Mouse (Mus musculus): ENCODE data around the gene Kif1c.
"Not testable (repeated sequence)": the region's sequence is repeated elsewhere in the genome, so short reads cannot be mapped to it uniquely, and the experiment has no call there.

The Kif1c gene

DNA sequence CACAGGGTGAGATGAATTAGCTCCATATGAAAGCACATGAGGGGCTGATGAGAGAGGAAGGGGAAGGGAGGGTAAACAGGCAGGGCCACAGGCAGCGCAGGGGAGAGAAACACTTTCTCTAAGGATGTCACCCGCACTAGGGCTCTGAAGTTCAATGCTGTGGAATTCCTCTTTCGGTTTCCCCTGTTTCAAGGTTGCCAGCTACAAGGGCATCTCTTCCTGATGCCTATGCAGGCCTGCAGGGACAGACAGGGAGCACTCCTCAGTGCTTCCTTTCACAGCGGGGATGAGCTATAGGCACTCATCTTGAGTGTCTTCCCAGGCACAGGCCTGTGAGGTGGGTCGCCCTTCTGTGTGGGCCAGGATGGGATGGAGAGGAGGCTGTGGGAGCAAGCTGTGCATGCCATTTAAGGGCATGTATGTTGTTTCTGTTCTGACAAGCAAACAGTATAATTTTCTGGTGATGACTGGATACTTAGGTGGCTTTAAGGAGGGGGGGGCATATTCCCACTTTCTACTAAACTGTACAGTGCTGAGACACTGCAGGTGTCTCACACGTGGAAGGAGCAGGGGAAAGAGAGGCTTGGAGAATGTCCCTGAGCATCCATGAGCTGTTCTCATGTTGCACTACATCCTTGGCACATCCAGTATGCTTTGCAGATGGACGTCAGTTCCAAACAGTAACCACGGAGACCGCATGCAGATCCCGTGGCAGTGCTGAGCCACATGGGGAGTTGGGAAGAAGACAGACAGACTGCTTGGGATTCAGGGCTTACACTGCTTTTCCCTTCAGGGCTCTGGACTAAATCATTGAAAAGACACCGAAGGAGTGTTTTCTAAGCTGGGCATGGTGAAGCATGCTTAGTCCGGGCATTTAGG is 42.5 kb downstream of the Kif1c start:
- DNase-seq (ENCODE audit: low spot score in 2 of 2) = no peak

DNA sequence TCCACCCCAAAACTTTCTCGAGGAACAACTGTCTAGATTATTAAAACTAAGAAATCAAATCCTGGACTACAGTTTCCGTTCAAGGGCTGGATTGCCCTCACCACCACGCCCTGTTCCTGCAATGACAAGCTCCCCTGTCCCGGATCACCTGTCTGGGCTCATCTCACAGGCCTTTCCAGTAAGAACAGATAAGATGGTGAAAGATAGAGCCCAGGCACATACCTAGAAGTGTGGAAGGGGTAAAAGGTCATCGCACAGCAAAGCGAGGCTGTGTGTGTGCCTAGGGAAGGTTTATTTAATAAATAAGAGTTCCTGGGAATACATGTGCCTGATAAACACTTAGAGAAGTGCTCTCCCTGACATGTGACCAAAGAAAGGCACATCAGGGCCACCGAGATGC is 45.3 kb downstream of the Kif1c start:
- DNase-seq (ENCODE audit: low spot score in 2 of 2) = no peak

DNA sequence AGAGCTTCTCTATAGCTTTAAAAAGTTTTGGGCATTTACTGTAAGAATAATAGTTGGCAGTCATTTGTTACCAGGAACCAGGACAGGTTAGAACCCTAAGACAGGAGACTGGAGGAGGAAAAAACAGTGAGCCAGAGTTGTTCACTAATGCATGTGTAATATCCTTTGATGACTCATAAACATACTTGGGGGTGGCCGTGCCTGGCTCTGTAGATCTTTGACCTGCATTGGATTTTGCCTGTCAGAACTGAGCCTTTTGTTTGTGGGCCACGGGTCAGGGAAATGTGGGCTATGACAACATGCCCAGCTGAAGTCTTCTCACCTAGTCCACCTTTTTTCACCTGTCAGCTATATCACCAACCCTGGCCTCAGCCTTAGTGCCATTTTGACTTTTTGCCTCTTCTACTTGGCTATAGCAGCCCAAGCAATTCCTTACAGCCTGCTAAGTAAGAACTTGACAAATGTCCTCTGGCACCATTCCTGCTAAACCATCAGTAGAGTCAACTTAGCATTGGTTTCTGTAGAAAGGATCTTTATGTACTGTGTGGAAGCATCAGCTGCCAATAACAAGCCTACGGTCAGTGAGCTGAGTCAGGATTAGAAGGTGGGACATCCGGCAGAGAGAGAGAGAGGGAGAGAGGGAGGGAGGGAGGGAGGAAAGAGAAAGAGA is 47.7 kb downstream of the Kif1c start:
- DNase-seq (ENCODE audit: low spot score in 2 of 2) = no peak

DNA sequence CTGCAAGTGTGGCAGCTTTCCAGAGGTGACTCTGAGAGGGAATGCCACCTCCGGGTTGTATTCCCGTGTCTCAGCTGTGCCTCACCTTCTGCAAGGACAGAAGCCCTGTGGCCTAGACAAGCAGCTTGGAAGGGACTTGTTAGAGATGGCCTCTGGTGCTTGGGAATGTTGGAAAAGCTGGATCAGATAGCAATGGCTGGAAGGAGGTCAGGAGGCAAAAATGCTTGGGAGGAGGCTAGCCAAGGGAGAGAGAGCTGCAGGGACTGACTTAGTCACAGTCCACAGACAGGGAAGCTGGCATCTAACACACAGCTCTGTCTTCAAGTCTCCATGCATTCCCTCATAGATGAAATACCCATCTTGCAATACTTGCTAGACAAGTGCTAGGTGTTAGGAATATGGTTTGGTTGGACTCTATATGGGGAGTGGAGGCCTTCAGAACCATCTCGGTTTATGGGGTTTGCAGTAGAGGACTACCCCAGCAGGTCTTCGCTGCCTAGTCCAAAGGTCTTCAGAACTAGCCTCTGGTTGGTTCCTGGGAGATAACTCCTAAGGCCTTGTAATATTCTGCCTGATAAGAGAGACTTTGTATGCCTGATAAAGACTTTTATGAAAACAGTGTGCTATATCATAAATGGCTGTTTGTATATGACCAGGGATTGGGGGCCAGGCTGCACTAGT is 52.1 kb downstream of the Kif1c start:
- DNase-seq (ENCODE audit: low spot score in 2 of 2) = no peak

DNA sequence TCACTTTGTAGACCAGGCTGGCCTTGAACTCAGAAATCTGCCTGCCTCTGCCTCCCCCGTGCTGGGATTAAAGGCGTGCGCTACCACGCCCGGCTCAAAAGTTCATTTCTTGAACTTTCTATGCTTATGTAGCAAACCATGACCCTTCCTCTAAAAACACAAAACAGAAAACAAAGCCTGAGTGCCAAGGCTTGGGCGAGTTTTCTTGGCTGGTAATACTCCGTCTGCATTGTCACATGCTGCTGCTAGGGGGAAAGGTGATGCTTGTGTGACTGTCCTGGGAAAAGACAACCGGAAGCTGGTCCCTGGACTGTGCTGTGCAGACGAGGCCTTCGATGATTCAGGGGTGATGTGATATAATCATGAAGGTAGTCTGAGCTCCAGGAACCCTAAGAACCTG is 52.8 kb downstream of the Kif1c start:
- no peak for DNase-seq (ENCODE audit: low spot score in 2 of 2)

DNA sequence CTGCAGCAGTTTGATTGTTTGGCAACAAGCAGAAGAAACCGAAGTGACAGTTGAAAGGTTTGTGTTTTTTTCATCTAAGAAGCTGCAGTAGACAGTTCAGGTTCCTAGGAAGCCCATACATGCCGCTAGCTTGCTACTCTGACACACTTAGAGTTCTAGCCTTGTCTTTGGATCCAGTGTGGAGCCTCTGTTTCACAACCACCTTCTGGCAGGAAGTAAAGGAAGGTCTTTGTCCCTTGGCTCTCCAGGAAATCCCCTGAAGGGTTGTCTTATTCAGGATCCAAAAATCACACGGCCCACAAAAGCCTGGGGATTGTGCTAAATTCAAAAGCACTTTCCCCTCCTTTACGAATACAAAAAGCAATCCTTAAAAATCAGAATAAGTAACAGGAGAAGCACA is 54.1 kb downstream of the Kif1c start:
- no peak for DNase-seq (ENCODE audit: low spot score in 2 of 2)

DNA sequence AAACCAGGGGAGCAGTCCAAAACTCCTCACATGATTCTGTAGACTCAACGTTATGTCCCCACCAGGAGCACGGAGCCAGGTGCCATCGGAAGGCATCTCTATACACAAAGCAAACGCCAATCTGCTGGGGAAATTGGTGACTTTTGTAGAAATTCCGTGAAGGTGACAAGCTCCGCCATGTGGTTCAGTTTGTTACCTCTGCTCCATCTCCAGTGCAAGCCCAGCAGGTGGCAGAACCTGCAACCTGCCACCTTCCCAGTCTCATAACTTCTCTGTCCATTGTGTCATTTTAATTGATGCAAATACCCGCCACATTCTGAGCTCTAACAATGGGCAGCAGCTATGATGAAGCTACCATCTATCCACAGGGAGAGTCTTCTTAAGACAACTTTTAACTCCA is 54.6 kb downstream of the Kif1c start:
- no peak for DNase-seq (ENCODE audit: low spot score in 2 of 2)

DNA sequence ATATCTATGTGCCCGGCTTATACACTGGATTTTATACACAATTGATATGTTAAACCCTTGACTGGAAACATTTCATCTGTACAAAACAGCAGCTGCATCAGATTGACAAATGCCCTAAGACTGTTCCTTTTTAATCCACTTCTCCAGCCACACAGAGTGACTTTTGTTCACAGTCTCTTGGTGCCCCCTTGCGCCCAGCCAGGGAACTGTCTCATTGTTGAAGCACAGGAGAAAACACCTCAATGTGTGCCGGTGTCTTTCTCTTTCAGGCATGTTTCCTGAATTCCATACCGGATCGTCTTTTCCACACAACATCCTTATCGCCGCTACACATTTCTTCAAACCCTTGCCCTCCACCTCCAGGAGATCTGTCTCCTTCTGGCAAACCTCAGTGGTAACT is 55.3 kb downstream of the Kif1c start:
- peak; percentile 77 to 85 for DNase-seq (ENCODE audit: low spot score in 2 of 2)

DNA sequence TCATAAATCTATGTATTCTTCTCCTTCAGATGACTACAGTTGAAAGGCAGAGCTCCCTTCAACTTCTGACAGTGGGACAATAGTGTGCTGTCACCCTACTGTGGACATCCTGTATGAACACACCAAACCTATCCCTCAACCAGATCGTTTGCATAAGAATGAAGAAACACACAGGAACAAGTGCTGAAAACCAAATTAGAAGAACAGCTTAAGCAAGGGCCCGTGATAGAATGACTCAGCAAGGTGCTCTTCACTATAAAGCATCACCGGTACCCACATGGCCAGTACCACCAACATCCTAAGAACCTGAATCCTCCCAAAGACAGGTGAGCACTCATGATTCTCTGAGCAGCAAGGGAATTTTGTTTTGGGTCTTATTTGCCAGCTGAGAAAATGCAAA is 60.1 kb downstream of the Kif1c start:
- DNase-seq (ENCODE audit: low spot score in 2 of 2) = not testable (repeated sequence)

DNA sequence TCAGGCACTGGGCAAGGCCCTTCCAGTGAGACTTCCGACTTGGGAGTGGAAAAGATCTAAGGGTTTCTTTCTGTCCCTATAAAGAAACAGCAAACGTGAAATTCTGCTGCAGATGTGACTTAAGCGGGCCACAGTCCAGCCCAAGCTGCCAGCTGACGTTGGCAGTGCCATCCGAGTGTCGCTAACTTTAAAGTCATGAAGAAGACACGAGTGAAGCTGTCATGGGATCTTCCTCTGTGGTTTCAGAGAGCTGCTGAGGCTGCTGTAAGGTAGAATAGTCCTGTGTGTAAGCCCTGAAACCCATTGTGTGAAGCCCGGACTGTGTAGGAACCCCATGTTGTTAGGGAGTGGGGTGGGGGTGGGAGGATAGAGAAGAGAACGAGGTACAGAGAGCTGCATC is 62.3 kb downstream of the Kif1c start:
- no peak for DNase-seq (ENCODE audit: low spot score in 2 of 2)

DNA sequence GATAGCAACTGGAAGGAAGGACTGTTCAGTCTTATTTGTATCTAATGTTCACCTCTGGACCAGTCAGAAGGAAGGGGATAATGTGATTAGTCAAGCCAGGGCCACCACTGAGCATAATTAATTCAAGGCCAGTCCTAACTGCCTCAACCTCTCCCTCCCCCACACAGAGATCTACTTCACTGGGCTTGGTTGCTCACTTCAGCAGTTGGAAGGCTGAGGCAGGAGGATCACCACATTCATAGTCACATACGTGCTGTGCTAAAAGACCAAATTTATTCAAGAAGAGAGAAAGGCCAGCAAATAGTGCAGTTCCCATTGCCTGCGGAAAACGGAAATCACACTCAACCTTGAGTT is 63.2 kb downstream of the Kif1c start:
- no peak for DNase-seq (ENCODE audit: low spot score in 2 of 2)

DNA sequence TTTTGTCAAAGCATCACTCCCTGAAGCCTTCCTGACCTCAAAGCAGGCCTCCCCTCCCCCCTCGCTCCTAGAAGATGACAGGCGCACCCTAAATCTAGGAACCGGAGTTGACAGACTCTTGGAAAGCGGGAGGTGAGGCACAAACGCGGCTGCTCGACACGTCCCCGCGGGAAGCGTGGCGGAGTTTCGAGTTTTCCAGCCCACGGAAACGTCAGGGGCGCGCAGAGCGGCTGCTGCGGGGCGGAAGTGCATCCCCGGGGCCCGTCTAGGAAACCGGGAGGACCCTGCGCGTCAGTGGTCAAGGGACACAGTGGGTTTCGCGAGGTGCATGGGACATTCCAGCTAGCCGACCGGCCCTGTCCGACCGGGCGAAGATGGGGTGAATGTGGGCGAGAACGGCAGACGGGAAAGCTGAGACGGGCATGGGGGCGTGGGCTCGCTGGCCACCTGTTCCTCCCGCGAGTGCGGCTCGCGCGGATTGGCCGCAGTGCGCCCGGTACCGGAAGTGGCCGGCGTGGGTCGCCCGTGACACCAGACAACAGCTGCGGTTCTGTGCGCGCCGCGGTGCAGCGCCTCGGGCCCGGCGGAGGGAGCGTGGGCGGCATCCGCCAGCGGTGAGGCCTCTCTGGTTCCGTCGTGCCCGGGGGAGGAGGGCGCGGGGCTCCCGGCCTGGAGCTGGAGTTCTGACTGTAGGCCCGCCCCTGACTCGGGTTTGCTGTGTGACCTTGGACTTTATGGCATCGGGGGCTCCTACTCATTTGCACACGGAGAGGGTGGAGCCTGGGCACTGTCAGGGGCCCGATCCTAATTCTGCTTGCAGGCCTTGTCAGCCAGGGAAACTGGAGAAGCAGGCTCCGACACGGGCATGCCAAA is 63.8 kb downstream of the Kif1c start, which contains the start of gene Zfp3:
Gene Zfp3, plus strand, starts transcription at position 274 of the 873 bp plus-strand sequence.
- peak; percentile 49 to 79 for DNase-seq (ENCODE audit: low spot score in 2 of 2)

DNA sequence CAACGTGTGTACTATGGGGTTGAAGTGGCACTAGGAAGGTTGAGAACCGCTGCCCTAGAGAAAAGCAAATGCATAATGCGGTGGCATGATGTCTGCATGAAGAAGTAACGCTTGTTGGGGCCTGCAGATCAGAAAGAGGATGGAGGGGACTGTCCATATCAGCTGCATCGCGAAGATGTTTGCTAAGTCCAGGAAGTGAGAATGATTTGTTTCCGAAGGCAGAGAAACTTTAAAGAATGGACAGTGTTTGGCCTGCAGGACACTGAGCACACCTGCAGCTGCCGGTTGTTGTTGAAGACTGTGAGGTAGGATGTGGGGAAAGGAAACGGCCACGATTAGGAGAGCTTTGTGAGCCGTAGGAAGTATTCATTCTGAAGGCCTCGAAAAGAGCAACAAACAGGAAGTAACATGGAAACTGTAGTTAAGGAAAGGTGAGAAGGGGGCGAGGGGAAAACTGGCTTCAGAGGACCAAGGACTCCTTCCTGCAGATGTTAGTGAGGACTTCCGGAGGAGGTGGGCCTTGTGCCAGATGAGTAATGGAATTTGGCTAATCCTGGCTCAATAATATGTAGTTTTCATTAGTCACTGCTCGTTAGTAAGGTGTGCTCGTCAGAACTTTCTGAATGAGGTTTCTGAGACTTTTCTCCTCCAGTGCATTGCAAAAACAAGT is 65.6 kb downstream of the Kif1c start:
- DNase-seq (ENCODE audit: low spot score in 2 of 2) = no peak

DNA sequence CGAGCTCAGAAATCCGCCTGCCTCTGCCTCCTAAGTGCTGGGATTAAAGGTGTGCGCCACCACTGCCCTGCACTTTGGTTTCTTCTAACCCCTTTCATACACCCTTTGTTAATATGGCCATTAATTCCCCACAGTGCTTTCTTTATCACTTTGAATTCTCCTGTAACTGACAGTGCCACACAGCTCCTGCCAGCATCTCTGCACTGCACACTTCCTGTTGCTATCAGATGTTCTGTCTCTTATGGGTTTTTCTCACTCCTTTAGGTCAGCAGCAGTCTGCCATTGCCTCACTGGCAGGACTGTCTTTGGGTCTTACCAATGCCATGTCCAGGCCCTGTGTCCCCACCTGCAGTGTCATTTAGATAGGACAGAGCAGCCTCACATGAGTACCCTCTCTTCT is 70.5 kb downstream of the Kif1c start:
- DNase-seq (ENCODE audit: low spot score in 2 of 2) = no peak

DNA sequence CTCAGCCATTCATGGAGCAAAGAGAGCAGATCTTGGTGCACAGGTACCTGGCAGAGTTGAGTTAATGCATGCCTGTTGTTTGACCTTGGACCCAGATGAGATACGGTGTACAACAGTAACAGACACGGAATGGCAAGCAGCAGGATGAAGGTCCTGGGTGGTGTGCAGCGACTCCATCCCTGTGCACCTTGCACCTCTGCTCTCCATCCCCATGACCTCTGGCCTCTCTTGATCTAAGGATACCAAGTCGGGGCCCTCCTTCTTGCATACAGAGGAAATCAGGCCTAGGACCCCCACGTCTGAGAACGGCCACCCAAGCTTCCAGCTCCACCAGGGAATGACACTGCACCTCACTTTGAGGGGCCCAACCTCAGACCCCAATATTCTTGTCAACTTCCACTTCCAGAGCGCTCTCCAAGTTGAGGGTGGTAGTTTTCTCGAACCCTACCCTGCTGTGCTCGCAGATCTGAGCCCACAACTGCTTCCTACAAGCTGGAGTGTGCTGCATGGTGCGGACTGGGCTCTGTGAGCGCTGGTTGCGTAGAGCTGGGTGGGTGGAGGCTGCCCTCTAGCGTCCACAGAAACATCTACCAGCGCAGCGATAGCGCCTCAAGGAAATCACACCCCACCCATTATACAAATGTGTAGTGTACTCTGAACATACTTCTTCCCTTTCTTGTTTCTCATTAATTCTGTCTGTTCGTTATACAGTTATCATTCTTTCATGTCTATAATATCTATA is 76.7 kb downstream of the Kif1c start:
- DNase-seq (ENCODE audit: low spot score in 2 of 2) = peak; percentile 35 to 64

DNA sequence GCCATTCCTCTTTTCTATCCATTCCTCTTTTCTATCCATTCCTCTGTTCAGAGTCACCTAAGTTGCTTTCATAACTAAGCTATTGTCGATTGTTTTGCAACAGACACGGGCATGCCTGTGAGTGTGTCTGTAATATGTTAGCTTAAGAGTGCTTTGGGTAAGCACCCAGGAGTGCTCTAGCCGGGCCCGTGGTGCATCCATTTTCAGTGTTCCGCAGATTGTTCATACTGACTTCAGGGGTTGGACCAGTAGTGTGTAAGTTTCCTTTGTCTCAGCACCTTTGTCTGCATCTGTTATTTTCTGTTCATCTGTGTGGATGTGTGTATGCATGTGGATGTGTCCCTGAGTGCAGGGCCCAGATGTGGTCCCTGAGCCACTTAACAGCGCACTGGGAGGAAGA is 77.3 kb downstream of the Kif1c start:
- no peak for DNase-seq (ENCODE audit: low spot score in 2 of 2)

DNA sequence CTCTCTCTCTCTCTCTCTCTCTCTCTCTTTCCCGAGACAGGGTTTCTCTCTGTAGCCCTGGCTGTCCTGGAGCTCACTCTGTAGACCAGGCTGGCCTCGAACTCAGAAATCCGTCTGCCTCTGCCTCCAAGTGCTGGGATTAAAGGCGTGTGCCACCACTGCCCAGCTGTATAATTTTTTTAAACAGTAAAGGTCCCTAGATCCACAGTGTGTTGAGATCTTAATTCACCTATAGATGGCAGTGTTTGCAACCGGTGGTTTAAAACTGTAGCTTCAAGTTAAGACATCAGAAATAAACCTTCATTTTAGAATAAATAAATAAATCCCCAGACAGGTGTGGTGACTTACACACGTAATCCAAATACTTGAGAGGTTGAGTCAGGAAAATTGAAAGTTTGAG is 77.7 kb downstream of the Kif1c start:
- not testable (repeated sequence) for DNase-seq (ENCODE audit: low spot score in 2 of 2)
